In the genomic region with DNA sequence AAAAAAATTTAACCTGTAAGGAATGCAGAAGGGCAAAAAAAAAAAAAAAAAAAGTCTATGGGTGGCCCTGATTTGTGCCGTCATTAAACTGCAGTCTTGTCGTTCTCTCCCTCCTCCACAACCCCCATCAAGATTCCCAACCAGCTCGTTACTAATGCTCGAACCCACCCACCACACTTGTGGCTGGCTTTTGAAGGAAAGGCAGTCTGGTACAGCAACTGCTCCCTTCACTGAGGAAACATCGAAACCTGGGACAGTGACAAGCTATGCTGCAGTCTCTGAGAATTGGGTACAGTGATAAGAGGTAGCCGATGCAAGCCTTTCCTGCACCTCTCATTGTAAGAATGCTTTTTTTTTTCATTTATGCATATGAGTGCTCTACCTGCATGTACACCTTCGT, we compare ENCODE assay signal across 1 mouse cellular context.
TF ChIP-seq lines count a peak whose summit lies in the region.

No protein-coding gene starts in this region.

TF ChIP-seq in MEL, 35 proteins besides CTCF, POLR2A, EP300 and RAD21 (continued from another document):
- no peak for TF ChIP-seq POLR2AphosphoS5 (IDR thresholded peaks at IDR 0.05; ENCODE audit: borderline replicate concordance, low read depth, low read length)
- no peak for TF ChIP-seq ZC3H11A (IDR thresholded peaks at IDR 0.05; ENCODE audit: low read depth, low read length)
- TF ChIP-seq NRF1 (IDR thresholded peaks at IDR 0.05; ENCODE audit: insufficient read depth, low read depth, low read length, poor library complexity, severe bottlenecking): no peak
- TF ChIP-seq JUND (IDR thresholded peaks at IDR 0.05; ENCODE audit: low read depth, low read length): no peak
- TF ChIP-seq MYC (IDR thresholded peaks at IDR 0.05; ENCODE audit: low read depth, low read length): no peak
- TF ChIP-seq RCOR1 (IDR thresholded peaks at IDR 0.05; ENCODE audit: low read depth, low read length): no peak
- TF ChIP-seq ELF1 (IDR thresholded peaks at IDR 0.05; ENCODE audit: low read depth, low read length): no peak
